Mouse (Mus musculus): ENCODE measurements around the gene Pgm5. TPM values are rescaled to one million over a fixed set of nuclear protein-coding genes. Genes with fewer than 3 reads are reported as not detected.

The Pgm5 gene
- polyA plus RNA-seq, 1 experiment, result 18.3 TPM

- TF ChIP-seq CTCF (IDR thresholded peaks at IDR 0.05; ENCODE audit: extremely low read depth, insufficient read length, insufficient replicate concordance, low read depth, low read length) (no peak), POLR2A (IDR thresholded peaks at IDR 0.05; ENCODE audit: low read depth, low read length) (no peak)
- 86% methylated on average over 9 of the region's 9 CpGs for WGBS
- Histone ChIP-seq H3K36me3 (ENCODE audit: control insufficient read depth, insufficient read depth, low read length) (no peaks in the 10 kb centered on the region), H3K4me1 (ENCODE audit: control insufficient read depth, insufficient read depth, insufficient read length, low read length) (0 out of 2 replicates have a peak, but pooled peaks cover 2% of the 10 kb centered on the region), H3K27ac (ENCODE audit: insufficient read depth, low read depth, low read length) (no peak overlapping the region), H3K4me3 (ENCODE audit: low read depth, low read length) (no peak overlapping the region), H3K27me3 (ENCODE audit: control insufficient read depth, insufficient read depth, low read length) (peaks cover 5% of the 10 kb centered on the region)
Observed at GRCm38 (mm10) chr19:24865436-24865835, 3.8 kb upstream of the Pgm5 start.

GRCm38 (mm10) chr19:24861276-24861611 lies 411 bp downstream of the Pgm5 start:
- 0 out of 2 replicates have a peak, but pooled peaks cover 2% of the 10 kb centered on the region for H3K4me1 ChIP-seq (ENCODE audit: control insufficient read depth, insufficient read depth, insufficient read length, low read length)
- 0 out of 2 replicates have a peak overlapping the region, but pooled peaks have one; percentile 12 for H3K27ac ChIP-seq (ENCODE audit: insufficient read depth, low read depth, low read length)
- WGBS, result 25% methylated on average over 13 of the region's 13 CpGs
- no peaks in the 10 kb centered on the region for H3K36me3 ChIP-seq (ENCODE audit: control insufficient read depth, insufficient read depth, low read length)
- peaks cover 6% of the 10 kb centered on the region for H3K27me3 ChIP-seq (ENCODE audit: control insufficient read depth, insufficient read depth, low read length)
- TF ChIP-seq CTCF (IDR thresholded peaks at IDR 0.05; ENCODE audit: extremely low read depth, insufficient read length, insufficient replicate concordance, low read depth, low read length) (no peak), POLR2A (IDR thresholded peaks at IDR 0.05; ENCODE audit: low read depth, low read length) (no peak)
- peak overlapping the region; percentile 49 for H3K4me3 ChIP-seq (ENCODE audit: low read depth, low read length)

GRCm38 (mm10) chr19:24851456-24852315 lies 10.0 kb downstream of the Pgm5 start:
- WGBS, result 71% methylated on average over 21 of the region's 21 CpGs
- H3K4me3 ChIP-seq (ENCODE audit: low read depth, low read length), result no peak overlapping the region
- no peak overlapping the region for H3K27ac ChIP-seq (ENCODE audit: insufficient read depth, low read depth, low read length)
- H3K4me1 ChIP-seq (ENCODE audit: control insufficient read depth, insufficient read depth, insufficient read length, low read length), result peaks cover 4% of the 10 kb centered on the region; the same call in 1 of the 2 replicates
- no peaks in the 10 kb centered on the region for H3K27me3 ChIP-seq (ENCODE audit: control insufficient read depth, insufficient read depth, low read length)
- H3K36me3 ChIP-seq (ENCODE audit: control insufficient read depth, insufficient read depth, low read length), result no peaks in the 10 kb centered on the region
- no peak for TF ChIP-seq CTCF (IDR thresholded peaks at IDR 0.05; ENCODE audit: extremely low read depth, insufficient read length, insufficient replicate concordance, low read depth, low read length)

GRCm38 (mm10) chr19:24848844-24849243 lies 12.8 kb downstream of the Pgm5 start:
- H3K4me1 ChIP-seq (ENCODE audit: control insufficient read depth, insufficient read depth, insufficient read length, low read length), result peaks cover 4% of the 10 kb centered on the region; the same call in 1 of the 2 replicates
- 85% methylated on average over 2 of the region's 2 CpGs for WGBS
- no peak overlapping the region for H3K4me3 ChIP-seq (ENCODE audit: low read depth, low read length)
- H3K27me3 ChIP-seq (ENCODE audit: control insufficient read depth, insufficient read depth, low read length), result no peaks in the 10 kb centered on the region
- H3K27ac ChIP-seq (ENCODE audit: insufficient read depth, low read depth, low read length), result no peak overlapping the region
- TF ChIP-seq CTCF (IDR thresholded peaks at IDR 0.05; ENCODE audit: extremely low read depth, insufficient read length, insufficient replicate concordance, low read depth, low read length), result no peak
- no peak for TF ChIP-seq POLR2A (IDR thresholded peaks at IDR 0.05; ENCODE audit: low read depth, low read length)
- no peaks in the 10 kb centered on the region for H3K36me3 ChIP-seq (ENCODE audit: control insufficient read depth, insufficient read depth, low read length)

GRCm38 (mm10) chr19:24848345-24848744 lies 13.3 kb downstream of the Pgm5 start:
- H3K27me3 ChIP-seq (ENCODE audit: control insufficient read depth, insufficient read depth, low read length), result no peaks in the 10 kb centered on the region
- 38% methylated on average over 7 of the region's 7 CpGs for WGBS
- no peaks in the 10 kb centered on the region for H3K36me3 ChIP-seq (ENCODE audit: control insufficient read depth, insufficient read depth, low read length)
- no peak overlapping the region for H3K27ac ChIP-seq (ENCODE audit: insufficient read depth, low read depth, low read length)
- H3K4me3 ChIP-seq (ENCODE audit: low read depth, low read length), result no peak overlapping the region
- H3K4me1 ChIP-seq (ENCODE audit: control insufficient read depth, insufficient read depth, insufficient read length, low read length), result peaks cover 4% of the 10 kb centered on the region; the same call in 1 of the 2 replicates
- TF ChIP-seq POLR2A (IDR thresholded peaks at IDR 0.05; ENCODE audit: low read depth, low read length), result no peak
- TF ChIP-seq CTCF (IDR thresholded peaks at IDR 0.05; ENCODE audit: extremely low read depth, insufficient read length, insufficient replicate concordance, low read depth, low read length), result no peak

- TF ChIP-seq CTCF (IDR thresholded peaks at IDR 0.05; ENCODE audit: extremely low read depth, insufficient read length, insufficient replicate concordance, low read depth, low read length) (no peak), POLR2A (IDR thresholded peaks at IDR 0.05; ENCODE audit: low read depth, low read length) (no peak)
- Histone ChIP-seq H3K4me3 (ENCODE audit: low read depth, low read length) (no peak overlapping the region), H3K4me1 (ENCODE audit: control insufficient read depth, insufficient read depth, insufficient read length, low read length) (peaks cover 4% of the 10 kb centered on the region; the same call in 1 of the 2 replicates), H3K27me3 (ENCODE audit: control insufficient read depth, insufficient read depth, low read length) (no peaks in the 10 kb centered on the region), H3K27ac (ENCODE audit: insufficient read depth, low read depth, low read length) (no peak overlapping the region), H3K36me3 (ENCODE audit: control insufficient read depth, insufficient read depth, low read length) (no peaks in the 10 kb centered on the region)
- WGBS, result 63% methylated on average over 7 of the region's 7 CpGs
Observed at GRCm38 (mm10) chr19:24845007-24845546, 16.6 kb downstream of the Pgm5 start.

GRCm38 (mm10) chr19:24842080-24842479 lies 19.6 kb downstream of the Pgm5 start:
- Histone ChIP-seq H3K4me3 (ENCODE audit: low read depth, low read length) (no peak overlapping the region), H3K36me3 (ENCODE audit: control insufficient read depth, insufficient read depth, low read length) (no peaks in the 10 kb centered on the region), H3K4me1 (ENCODE audit: control insufficient read depth, insufficient read depth, insufficient read length, low read length) (no peaks in the 10 kb centered on the region), H3K27me3 (ENCODE audit: control insufficient read depth, insufficient read depth, low read length) (no peaks in the 10 kb centered on the region), H3K27ac (ENCODE audit: insufficient read depth, low read depth, low read length) (no peak overlapping the region)
- TF ChIP-seq POLR2A (IDR thresholded peaks at IDR 0.05; ENCODE audit: low read depth, low read length), result no peak
- WGBS, result 45% methylated on average over 3 of the region's 3 CpGs
